Mouse (Mus musculus): ENCODE results near the gene Tpd52l2. TPM values are rescaled to one million over a fixed set of nuclear protein-coding genes. Genes with fewer than 3 reads are reported as not detected.

Tpd52l2 gene
- polyA plus RNA-seq, 1 experiment from 2014 or later, result 151 TPM

Other genes with a start within 250 kb of the Tpd52l2 start
- 20.7 and 21.6 TPM in 2 replicates for gene Gmeb2, start 209.1 kb upstream of the Tpd52l2 start, polyA plus RNA-seq (2016; fragmentation: Nextera tagmentation; extraction: Ambion mirVana)
- gene Stmn3, start 182.6 kb upstream of the Tpd52l2 start, polyA plus RNA-seq (2016; fragmentation: Nextera tagmentation; extraction: Ambion mirVana), result 56.4 and 76.0 TPM in 2 replicates
- 81.3 and 83.6 TPM in 2 replicates for gene Rtel1, start 177.4 kb upstream of the Tpd52l2 start, polyA plus RNA-seq (2016; fragmentation: Nextera tagmentation; extraction: Ambion mirVana)
- gene Zgpat, start 132.2 kb upstream of the Tpd52l2 start, polyA plus RNA-seq (2016; fragmentation: Nextera tagmentation; extraction: Ambion mirVana), result 43.7 and 47.4 TPM in 2 replicates
- gene Arfrp1, start 131.7 kb upstream of the Tpd52l2 start, polyA plus RNA-seq (2016; fragmentation: Nextera tagmentation; extraction: Ambion mirVana), result 80.0 and 84.5 TPM in 2 replicates
- gene Lime1, start 117.1 kb upstream of the Tpd52l2 start, polyA plus RNA-seq (2016; fragmentation: Nextera tagmentation; extraction: Ambion mirVana), result 29.8 TPM in 2 replicates
- 17.5 and 18.3 TPM in 2 replicates for gene Zbtb46, start 37.7 kb upstream of the Tpd52l2 start, polyA plus RNA-seq (2016; fragmentation: Nextera tagmentation; extraction: Ambion mirVana)
- 0.25 TPM in 1 of 2 replicates, not detected in the other for gene Abhd16b, start 3.9 kb upstream of the Tpd52l2 start, polyA plus RNA-seq (2016; fragmentation: Nextera tagmentation; extraction: Ambion mirVana)
- gene Dnajc5, start 23.3 kb downstream of the Tpd52l2 start, polyA plus RNA-seq (2016; fragmentation: Nextera tagmentation; extraction: Ambion mirVana), result 92.3 and 92.4 TPM in 2 replicates
- gene Uckl1, start 87.8 kb downstream of the Tpd52l2 start, polyA plus RNA-seq (2016; fragmentation: Nextera tagmentation; extraction: Ambion mirVana), result 40.7 and 41.3 TPM in 2 replicates
- gene Prpf6, start 94.7 kb downstream of the Tpd52l2 start, polyA plus RNA-seq (2016; fragmentation: Nextera tagmentation; extraction: Ambion mirVana), result 78.5 and 86.9 TPM in 2 replicates
- 42.2 and 44.0 TPM in 2 replicates for gene Zfp512b, start 95.7 kb downstream of the Tpd52l2 start, polyA plus RNA-seq (2016; fragmentation: Nextera tagmentation; extraction: Ambion mirVana)
- gene Samd10, start 102.1 kb downstream of the Tpd52l2 start, polyA plus RNA-seq (2016; fragmentation: Nextera tagmentation; extraction: Ambion mirVana), result 31.0 and 31.6 TPM in 2 replicates
- gene Gm29797, start 159.9 kb downstream of the Tpd52l2 start, polyA plus RNA-seq (2016; fragmentation: Nextera tagmentation; extraction: Ambion mirVana), result 0.21 and 0.26 TPM in 2 replicates
- 19.7 and 21.2 TPM in 2 replicates for gene Sox18, start 174.5 kb downstream of the Tpd52l2 start, polyA plus RNA-seq (2016; fragmentation: Nextera tagmentation; extraction: Ambion mirVana)
- gene Tcea2, start 183.2 kb downstream of the Tpd52l2 start, polyA plus RNA-seq (2016; fragmentation: Nextera tagmentation; extraction: Ambion mirVana), result 17.0 and 18.7 TPM in 2 replicates
- gene Rgs19, start 196.8 kb downstream of the Tpd52l2 start, polyA plus RNA-seq (2016; fragmentation: Nextera tagmentation; extraction: Ambion mirVana), result 75.0 and 81.6 TPM in 2 replicates
- not detected in 2 replicates for gene Lkaaear1, start 201.3 kb downstream of the Tpd52l2 start, polyA plus RNA-seq (2016; fragmentation: Nextera tagmentation; extraction: Ambion mirVana)
- gene Oprl1, start 217.9 kb downstream of the Tpd52l2 start, polyA plus RNA-seq (2016; fragmentation: Nextera tagmentation; extraction: Ambion mirVana), result 4.5 and 5.2 TPM in 2 replicates

All from forebrain, embryonic 10.5 days (tissue).